Mouse (Mus musculus) layer of hippocampus, postnatal 10 days (tissue): ENCODE results near the gene Trabd2b. TPM values are rescaled to one million over a fixed set of nuclear protein-coding genes. Genes with fewer than 3 reads are reported as not detected.

ENCODE experiments used
- DNase-seq, 2 experiments: peaks; one replicate each; pipeline ENCODE4 v3.0.0; 2021; ENCODE audit warnings: low spot score in 2 of 2
- total RNA-seq, 2 experiments: library from RNA; stranded (reverse); gene quantifications; 2 replicates each; pipeline ENCODE4 v1.2.3; 2021

The Trabd2b gene
- total RNA-seq, 2 experiments from 2014 or later = 1.3 to 1.5 TPM

- no peak for DNase-seq
These were observed 127.6 kb downstream of the Trabd2b start for GRCm38 (mm10) chr4:114533894-114534754.

- DNase-seq = no peak
These were observed 131.0 kb downstream of the Trabd2b start for GRCm38 (mm10) chr4:114537376-114537974.

- DNase-seq = no peak
These were observed 133.5 kb downstream of the Trabd2b start for GRCm38 (mm10) chr4:114540031-114540430.

- DNase-seq = no peak
These were observed 134.7 kb downstream of the Trabd2b start for GRCm38 (mm10) chr4:114541221-114541620.

- no peak for DNase-seq
These were observed 135.6 kb downstream of the Trabd2b start for GRCm38 (mm10) chr4:114542136-114542535.

GRCm38 (mm10) chr4:114545481-114546200 is 139.1 kb downstream of the Trabd2b start:
- no peak for DNase-seq

- DNase-seq = no peak
These were observed 141.3 kb downstream of the Trabd2b start for GRCm38 (mm10) chr4:114547658-114548448.

GRCm38 (mm10) chr4:114549487-114549886 is 143.0 kb downstream of the Trabd2b start:
- no peak for DNase-seq

- no peak for DNase-seq
These were observed 144.1 kb downstream of the Trabd2b start for GRCm38 (mm10) chr4:114550471-114551156.

GRCm38 (mm10) chr4:114556880-114557279 is 150.4 kb downstream of the Trabd2b start:
- DNase-seq = no peak

GRCm38 (mm10) chr4:114557731-114558130 is 151.2 kb downstream of the Trabd2b start:
- DNase-seq = no peak

- no peak for DNase-seq
These were observed 152.0 kb downstream of the Trabd2b start for GRCm38 (mm10) chr4:114558487-114558886.

GRCm38 (mm10) chr4:114560638-114561216 is 154.2 kb downstream of the Trabd2b start:
- no peak for DNase-seq

- no peak for DNase-seq
These were observed 157.7 kb downstream of the Trabd2b start for GRCm38 (mm10) chr4:114564131-114564695.

- DNase-seq = no peak
These were observed 161.1 kb downstream of the Trabd2b start for GRCm38 (mm10) chr4:114567594-114567993.

GRCm38 (mm10) chr4:114568081-114568605 is 161.6 kb downstream of the Trabd2b start:
- DNase-seq = no peak

- peak; percentile 19 to 24 for DNase-seq
These were observed 171.8 kb downstream of the Trabd2b start for GRCm38 (mm10) chr4:114578153-114578950.

GRCm38 (mm10) chr4:114583546-114584144 is 177.1 kb downstream of the Trabd2b start:
- no peak for DNase-seq
